Mouse (Mus musculus) MEL (cell line): ENCODE measurements around the gene Tox2. TPM values are rescaled to one million over a fixed set of nuclear protein-coding genes. Genes with fewer than 3 reads are reported as not detected.

Experiments used
- DNase-seq: peaks from one replicate; pipeline ENCODE4 v3.0.0; 2011; ENCODE audit warnings: low read depth, low spot score
- H3K27ac ChIP-seq: 2 replicates; pipeline ENCODE4 v1.5.1; 2012; ENCODE audit warnings: low read depth, mild to moderate bottlenecking, control low read depth, low read length, moderate library complexity; ENCODE audit not compliant: control insufficient read depth
- H3K27me3 ChIP-seq, 2 experiments: fragments of 150-350 bp in 1 of 2; sonication (generic) in 1 of 2; 2 replicates each; pipeline ENCODE4 v1.6.1; 2012; ENCODE audit warnings: low read length in 2 of 2, mild to moderate bottlenecking in 2 of 2, improper control_type of control experiment in 1 of 2, moderate library complexity in 1 of 2; ENCODE audit not compliant: insufficient read depth in 2 of 2, control insufficient read depth in 1 of 2
- H3K36me3 ChIP-seq, 2 experiments: 2 replicates each; pipeline ENCODE4 v1.6.1; 2012 to 2014; ENCODE audit warnings: low read length in 2 of 2, improper control_type of control experiment in 1 of 2, inconsistent platforms in 1 of 2, mild to moderate bottlenecking in 1 of 2; ENCODE audit not compliant: insufficient read depth in 2 of 2, control insufficient read depth in 1 of 2
- H3K4me1 ChIP-seq, 2 experiments: fragments of 150-350 bp in 1 of 2; sonication (generic) in 1 of 2; 2 replicates each; pipeline ENCODE4 v1.6.1; 2012; ENCODE audit warnings: low read length in 2 of 2, improper control_type of control experiment in 1 of 2, mild to moderate bottlenecking in 1 of 2; ENCODE audit not compliant: insufficient read depth in 2 of 2, control insufficient read depth in 1 of 2
- H3K4me3 ChIP-seq, 2 experiments: fragments of 150-350 bp in 1 of 2; sonication (generic) in 1 of 2; 2 replicates each; pipeline ENCODE4 v1.5.1; 2012; ENCODE audit warnings: low read depth in 2 of 2, low read length in 2 of 2, mild to moderate bottlenecking in 2 of 2, moderate library complexity in 2 of 2, control low read depth in 1 of 2, improper control_type of control experiment in 1 of 2; ENCODE audit not compliant: control insufficient read depth in 1 of 2, insufficient read depth in 1 of 2
- H3K79me2 ChIP-seq: 2 replicates; pipeline ENCODE4 v1.6.1; 2012; ENCODE audit warnings: mild to moderate bottlenecking, low read length, moderate library complexity; ENCODE audit not compliant: control insufficient read depth, poor library complexity, insufficient read depth
- H3K9ac ChIP-seq: 2 replicates; pipeline ENCODE4 v1.6.1; 2012; ENCODE audit warnings: low read depth, mild to moderate bottlenecking, control low read depth, low read length, moderate library complexity; ENCODE audit not compliant: control insufficient read depth, poor library complexity, severe bottlenecking
- H3K9me3 ChIP-seq: fragments of 150-350 bp; sonication (generic); replicated peaks from 2 replicates; pipeline ENCODE4 v1.6.1; 2012; ENCODE audit warnings: mild to moderate bottlenecking, low read length, improper control_type of control experiment, moderate library complexity; ENCODE audit not compliant: insufficient read depth
- BHLHE40 ChIP-seq: IDR thresholded peaks from 2 replicates; pipeline ENCODE4 v1.6.1; 2012; ENCODE audit warnings: low read depth, mild to moderate bottlenecking, inconsistent platforms, low read length, improper control_type of control experiment, borderline replicate concordance
- CTCF ChIP-seq, 3 experiments: IDR thresholded peaks in 2 of 3; conservative IDR thresholded peaks in 1 of 3; 2 replicates each; pipeline ENCODE4 v1.5.1; 2011 to 2012; ENCODE audit warnings: low read length in 3 of 3, low read depth in 2 of 3, mild to moderate bottlenecking in 2 of 3, improper control_type of control experiment in 1 of 3, inconsistent platforms in 1 of 3, mixed read lengths in 1 of 3, moderate library complexity in 1 of 3; ENCODE audit not compliant: control insufficient read depth in 1 of 3, insufficient read depth in 1 of 3, poor library complexity in 1 of 3, severe bottlenecking in 1 of 3
- E2F4 ChIP-seq: IDR thresholded peaks from 2 replicates; pipeline ENCODE4 v1.6.1; 2011; ENCODE audit warnings: low read depth, low read length, improper control_type of control experiment, borderline replicate concordance
- ETS1 ChIP-seq: IDR thresholded peaks from 2 replicates; pipeline ENCODE4 v1.6.1; 2012; ENCODE audit warnings: low read depth, mild to moderate bottlenecking, inconsistent platforms, low read length, improper control_type of control experiment, moderate library complexity
- KAT2A ChIP-seq: conservative IDR thresholded peaks from 2 replicates; pipeline ENCODE4 v1.6.1; 2012; ENCODE audit warnings: low read depth, low read length, improper control_type of control experiment, inconsistent platforms
- MXI1 ChIP-seq: IDR thresholded peaks from 2 replicates; pipeline ENCODE4 v1.6.1; 2011; ENCODE audit warnings: mild to moderate bottlenecking, low read depth, low read length, improper control_type of control experiment
- NELFE ChIP-seq: IDR thresholded peaks from 2 replicates; pipeline ENCODE4 v1.6.1; 2011; ENCODE audit warnings: low read depth, low read length, improper control_type of control experiment
- NRF1 ChIP-seq: IDR thresholded peaks from 2 replicates; pipeline ENCODE4 v1.6.1; 2014; ENCODE audit warnings: low read depth, mild to moderate bottlenecking, inconsistent platforms, low read length, improper control_type of control experiment, moderate library complexity; ENCODE audit not compliant: poor library complexity, insufficient read depth, severe bottlenecking
- POLR2AphosphoS2 ChIP-seq: IDR thresholded peaks from 2 replicates; pipeline ENCODE4 v1.6.1; 2011; ENCODE audit warnings: low read length, improper control_type of control experiment
- RAD21 ChIP-seq: IDR thresholded peaks from 2 replicates; pipeline ENCODE4 v1.6.1; 2011; ENCODE audit warnings: mild to moderate bottlenecking, low read depth, low read length, improper control_type of control experiment
- TBP ChIP-seq: IDR thresholded peaks from 2 replicates; pipeline ENCODE4 v1.8.0; 2011; ENCODE audit warnings: low read depth, low read length, improper control_type of control experiment
- UBTF ChIP-seq: IDR thresholded peaks from 2 replicates; pipeline ENCODE4 v1.6.1; 2012; ENCODE audit warnings: low read depth, mild to moderate bottlenecking, inconsistent platforms, low read length, improper control_type of control experiment, moderate library complexity, borderline replicate concordance; ENCODE audit not compliant: insufficient read depth
- ZNF384 ChIP-seq: IDR thresholded peaks from 2 replicates; pipeline ENCODE4 v1.6.1; 2012; ENCODE audit warnings: low read depth, mild to moderate bottlenecking, inconsistent platforms, low read length, improper control_type of control experiment
- polyA plus RNA-seq, 2 experiments: library from polyadenylated mRNA; stranded (reverse) in 1 of 2; unstranded in 1 of 2; fragments of >175 nt in 1 of 2; fragments of >200 nt in 1 of 2; gene quantifications; 2 replicates each; pipeline versions ENCODE4 v1.2.1 to v1.2.4; 2012; ENCODE audit warnings: low replicate concordance in 2 of 2, low read depth in 1 of 2; ENCODE audit not compliant: insufficient read length in 2 of 2, insufficient read depth in 1 of 2, missing spikeins in 1 of 2
- total RNA-seq: library from RNA; depleted of rRNA; stranded (reverse); fragments of 300-350 nt; gene quantifications from 2 replicates; pipeline ENCODE4 v1.2.3, GENCODE M21; 2012

Tox2 gene
- total and polyA plus RNA-seq, 3 experiments, result not detected

- Histone ChIP-seq H3K9ac (no peak overlapping the region), H3K27ac (no peak overlapping the region), H3K27me3 (no peaks in the 10 kb centered on the region), H3K9me3 (no peaks in the 10 kb centered on the region), H3K36me3 (peaks cover 0 to 5% of the 10 kb centered on the region in 2 experiments; a peak in 2 of 4 replicates)
- no peak for DNase-seq
- TF ChIP-seq MXI1 (no peak), E2F4 (no peak), TBP (no peak)
- TF ChIP-seq, all 39 proteins: peak for 0
- Histone ChIP-seq H3K79me2 (peaks cover 2% of the 10 kb centered on the region; the same call in 1 of the 2 replicates), H3K4me3 (no peak overlapping the region), H3K4me1 (peaks cover 2 to 5% of the 10 kb centered on the region in 2 experiments; a peak in 1 of 4 replicates)
Measured at GRCm38 (mm10) chr2:163347517-163348184, 144.7 kb downstream of the Tox2 start.

GRCm38 (mm10) chr2:163348677-163349076 lies 145.8 kb downstream of the Tox2 start:
- Histone ChIP-seq H3K79me2 (peaks cover 2% of the 10 kb centered on the region; the same call in 1 of the 2 replicates), H3K4me3 (no peak overlapping the region), H3K27me3 (no peaks in the 10 kb centered on the region), H3K27ac (no peak overlapping the region), H3K9ac (no peak overlapping the region), H3K36me3 (peaks cover 0 to 5% of the 10 kb centered on the region in 2 experiments; a peak in 2 of 4 replicates), H3K9me3 (no peaks in the 10 kb centered on the region), H3K4me1 (peaks cover 2 to 5% of the 10 kb centered on the region in 2 experiments; a peak in 1 of 4 replicates)
- TF ChIP-seq BHLHE40 (no peak), NELFE (no peak), ZNF384 (no peak), POLR2AphosphoS2 (no peak), RAD21 (no peak), CTCF (IDR thresholded peaks at IDR 0.05 in 2 of 3, conservative IDR thresholded peaks at IDR 0.05 in 1 of 3; ENCODE audit: control insufficient read depth in 1 of 3, insufficient read depth in 1 of 3, low read depth in 2 of 3, low read length in 3 of 3, poor library complexity in 1 of 3, severe bottlenecking in 1 of 3) (no peak), UBTF (no peak)
- DNase-seq, result no peak

- no peak for DNase-seq
- H3K9ac ChIP-seq, result no peak overlapping the region
- TF ChIP-seq POLR2AphosphoS2, result no peak
- no peak for TF ChIP-seq ETS1
- no peak for TF ChIP-seq KAT2A
- no peak for TF ChIP-seq NELFE
- TF ChIP-seq NRF1, result no peak
- H3K27ac ChIP-seq, result no peak overlapping the region
- H3K79me2 ChIP-seq, result peaks cover 2% of the 10 kb centered on the region; the same call in 1 of the 2 replicates
- no peaks in the 10 kb centered on the region for H3K27me3 ChIP-seq
- H3K36me3 ChIP-seq, result peaks cover 0 to 5% of the 10 kb centered on the region in 2 experiments; a peak in 2 of 4 replicates
- no peaks in the 10 kb centered on the region for H3K9me3 ChIP-seq
- H3K4me1 ChIP-seq, result peaks cover 2 to 5% of the 10 kb centered on the region in 2 experiments; a peak in 1 of 4 replicates
- H3K4me3 ChIP-seq, result no peak overlapping the region
Measured at GRCm38 (mm10) chr2:163349411-163349810, 146.5 kb downstream of the Tox2 start.
